Mouse (Mus musculus): ENCODE measurements around the gene Nedd4.

DNA sequence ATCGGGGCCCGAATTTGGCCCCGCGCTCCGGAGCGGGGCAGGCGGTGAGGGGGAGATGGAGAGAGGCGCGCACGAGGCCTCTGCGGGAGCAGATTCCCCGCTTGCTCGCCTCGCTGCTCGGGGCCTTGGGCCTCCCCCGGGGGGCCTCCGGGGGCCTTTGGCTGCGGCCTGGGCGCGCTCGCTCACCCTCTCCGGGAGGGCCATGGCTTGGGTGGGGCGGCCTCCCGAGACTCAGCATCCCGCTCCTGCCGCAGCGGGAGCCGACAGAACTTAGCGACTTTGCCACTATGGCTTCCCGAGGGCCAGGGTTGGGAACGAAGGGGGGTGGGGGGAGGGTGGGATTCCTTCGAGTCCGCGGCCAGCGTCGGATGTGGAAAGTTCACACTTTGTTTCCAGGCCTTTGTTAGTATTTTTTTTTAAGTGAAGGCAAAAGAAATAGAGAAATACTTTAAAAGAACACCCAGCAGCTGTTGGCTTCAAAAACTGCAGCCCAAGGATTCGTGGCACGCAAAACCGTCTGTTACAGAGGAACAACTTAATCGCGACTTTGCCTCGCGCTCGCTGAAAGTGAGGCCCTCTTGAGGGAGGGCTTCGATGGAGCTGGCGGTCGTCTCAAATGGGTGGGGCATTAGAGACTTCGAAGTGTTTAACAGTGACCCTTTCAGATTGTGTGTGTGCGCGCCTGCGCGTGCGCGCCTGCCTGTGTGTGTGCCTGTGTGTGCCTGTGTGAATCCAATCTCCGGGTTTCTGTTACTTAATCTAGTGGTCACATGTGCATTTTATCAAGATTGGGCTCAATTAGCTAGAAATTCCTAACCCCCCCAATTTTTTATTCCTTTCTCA, 766 bp downstream of the Nedd4 start:
- TF ChIP-seq POLR2A (IDR thresholded peaks at IDR 0.05; ENCODE audit: borderline replicate concordance, extremely low read depth, insufficient read depth, insufficient read length, poor library complexity, severe bottlenecking): peak; percentile 65; the same call in 1 of the 2 replicates
- no peak for TF ChIP-seq CTCF (IDR thresholded peaks at IDR 0.05; ENCODE audit: borderline replicate concordance, extremely low read depth, insufficient read depth, insufficient read length)

All from brain, embryonic 14.5 days (tissue).